Mouse (Mus musculus) adrenal gland, postnatal 14 days (tissue): ENCODE data around the gene Plxna3. TPM values are rescaled to one million over a fixed set of nuclear protein-coding genes. Genes with fewer than 3 reads are reported as not detected.
"Not testable (repeated sequence)": the region's sequence is repeated elsewhere in the genome, so short reads cannot be mapped to it uniquely, and the experiment has no call there.

Experiments used
- DNase-seq: peaks from one replicate; pipeline ENCODE4 v3.0.0; 2021; ENCODE audit warnings: mixed read lengths
- long read RNA-seq, 2 experiments: library from polyadenylated mRNA; stranded (forward); transcript quantifications; one replicate each; pipeline ENCODE4 v2.0.0; 2021
- total RNA-seq: library from RNA; stranded (reverse); gene quantifications from 2 replicates; pipeline ENCODE4 v1.2.3, GENCODE M21; 2021

Plxna3 gene
- total RNA-seq, result 7.7 and 9.0 TPM in 2 replicates
- long read RNA-seq, experiment 1, result 0 reads
- long read RNA-seq, experiment 2, partial matches to known transcripts, result 1 of 1 reads
- long read RNA-seq, experiment 2, other reads (novel, unspliced or antisense), result 0 of 1 reads

DNA sequence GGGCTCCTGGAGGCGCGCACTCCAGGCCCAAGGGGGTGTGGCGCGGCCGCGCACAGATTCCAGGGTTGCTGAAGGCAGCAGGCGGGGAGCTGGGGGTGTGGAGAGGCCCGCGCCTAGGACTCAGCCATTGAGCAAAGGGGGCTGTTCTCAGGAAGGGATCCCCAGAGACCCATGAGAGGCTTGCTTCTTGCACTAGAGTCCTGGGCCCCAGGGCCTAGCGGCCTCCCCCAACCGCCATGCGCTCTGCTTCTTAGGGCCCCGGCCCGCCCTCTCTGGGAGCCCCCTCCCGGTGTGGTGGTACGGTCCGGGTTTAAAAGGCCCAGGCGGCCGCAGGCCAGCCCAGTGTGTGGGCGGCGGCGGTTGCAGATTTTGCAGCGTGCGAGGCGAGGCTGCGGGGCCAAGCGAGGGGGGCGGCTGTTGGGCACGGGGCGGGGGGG lies at the start of gene Plxna3:
TSS of gene Plxna3 (plus strand) at position 342 of the 437 bp plus-strand sequence.
- peak; percentile 83 for DNase-seq

DNA sequence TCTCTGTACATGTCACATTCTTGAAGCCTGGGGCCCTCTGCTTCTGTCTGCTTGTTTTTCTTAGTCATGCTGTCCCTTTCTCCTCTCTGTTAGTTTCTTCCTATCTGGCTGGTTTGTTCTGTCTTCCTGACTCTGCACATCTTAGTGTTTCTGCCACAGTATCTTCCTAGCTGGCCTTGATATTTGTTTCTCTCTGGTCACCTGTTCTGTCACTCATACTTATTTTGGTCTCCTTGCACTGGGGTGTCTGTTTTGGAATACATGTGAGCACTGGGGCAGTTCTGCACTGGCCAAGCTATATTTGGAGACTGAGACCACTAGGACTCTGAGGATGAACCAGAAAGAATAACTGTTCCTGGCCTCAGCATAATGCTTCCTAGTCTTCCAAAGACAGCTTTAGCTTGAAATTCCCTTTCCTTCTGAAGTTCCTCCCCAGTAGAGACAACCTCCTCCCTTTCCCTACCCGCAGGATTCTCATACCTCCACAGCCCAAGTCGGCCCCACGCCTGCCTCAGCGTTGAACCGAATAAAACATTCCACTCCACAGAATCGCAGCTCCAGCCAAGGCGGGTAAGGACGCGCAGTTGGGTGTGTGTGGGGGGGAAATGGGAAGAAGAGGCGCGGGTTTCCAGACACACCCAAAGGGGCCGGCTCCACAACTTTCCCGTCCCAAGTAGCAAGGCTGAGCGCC lies 47.7 kb upstream of the Plxna3 start:
- DNase-seq, result no peak

DNA sequence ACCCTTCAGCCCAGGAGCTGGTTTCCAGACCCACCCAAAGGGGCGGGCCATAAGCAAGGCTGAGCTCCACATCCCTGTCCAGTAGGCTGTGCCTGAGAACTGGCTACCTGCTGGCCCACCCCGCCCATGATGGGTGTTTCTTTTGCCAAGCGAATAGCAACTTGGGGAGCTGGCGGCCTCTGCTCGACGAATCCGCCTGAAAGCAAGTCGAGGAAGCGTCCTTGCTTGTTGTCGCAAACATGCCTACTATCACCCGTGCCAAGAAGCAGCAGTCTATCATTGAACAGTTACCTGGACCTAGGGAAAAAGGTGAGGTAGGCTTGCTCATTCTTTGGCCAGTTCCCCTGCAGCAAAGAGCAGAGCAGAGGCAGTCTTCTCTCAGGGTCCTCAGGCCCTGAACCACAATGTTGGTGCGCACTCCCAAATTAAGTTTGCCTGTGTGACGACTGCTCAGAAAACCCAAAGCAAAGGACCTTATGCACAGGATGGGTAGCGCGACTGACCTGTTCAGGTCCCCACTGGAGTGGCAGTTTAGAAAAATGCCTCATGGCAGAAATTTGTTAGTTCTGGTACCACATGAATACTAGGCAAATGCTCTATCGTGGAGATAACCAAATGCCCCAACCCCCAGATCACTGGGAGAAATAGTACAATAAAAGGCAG lies 47.0 kb upstream of the Plxna3 start, which contains the start of the genes Taz and Dnase1l1:
TSS of gene Taz (plus strand) at position 181 of the 663 bp plus-strand sequence.
TSS of gene Dnase1l1 (minus strand) at position 606 of the 663 bp plus-strand sequence.
- peak; percentile 89 for DNase-seq

DNA sequence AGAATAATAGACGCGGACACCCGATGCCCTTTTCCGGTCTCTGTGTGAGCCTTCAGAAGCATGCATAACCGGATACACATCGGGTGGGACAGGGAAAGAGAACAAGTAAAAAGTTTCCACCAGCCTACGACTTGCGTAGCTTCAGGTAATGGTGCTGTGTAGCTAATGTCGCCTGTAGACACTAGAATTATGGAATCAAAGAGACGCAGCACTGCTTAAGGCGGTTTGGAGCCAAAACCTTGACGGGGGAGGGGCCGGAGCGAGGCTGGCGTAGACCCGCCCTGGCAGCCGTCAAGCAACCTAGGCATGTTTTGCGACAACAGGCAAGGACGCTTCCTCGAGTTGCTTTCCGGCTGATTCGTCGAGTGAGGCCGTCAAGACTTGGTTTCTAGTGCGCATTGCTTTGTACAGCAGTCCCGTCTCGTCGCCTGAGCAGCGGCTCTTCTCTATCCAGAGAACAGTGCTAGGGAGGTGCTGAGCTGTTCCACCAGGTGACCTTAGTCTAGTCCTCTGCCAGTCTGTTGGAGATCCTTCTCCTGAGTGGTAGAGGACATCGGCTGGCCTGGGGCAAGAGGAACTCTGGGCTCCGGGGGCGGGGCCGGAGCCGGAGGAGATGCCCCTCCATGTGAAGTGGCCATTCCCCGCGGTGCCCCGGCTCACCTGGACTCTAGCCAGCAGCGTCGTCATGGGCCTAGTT lies 46.3 kb upstream of the Plxna3 start:
- peak; percentile 91 for DNase-seq

DNA sequence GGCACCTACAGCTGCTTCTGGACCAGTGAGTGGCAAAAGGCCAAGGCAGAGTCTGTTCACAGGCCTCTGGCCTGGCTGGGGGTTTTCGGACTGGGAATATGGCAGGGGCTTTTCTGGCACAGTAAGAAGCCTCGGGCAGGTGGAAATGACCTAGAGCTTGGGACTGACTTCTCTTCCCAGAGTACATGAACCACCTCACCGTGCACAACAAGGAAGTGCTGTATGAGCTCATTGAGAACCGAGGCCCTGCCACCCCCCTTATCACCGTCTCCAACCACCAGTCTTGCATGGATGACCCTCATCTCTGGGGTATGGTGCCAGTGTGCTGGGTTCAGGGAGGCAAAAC lies 45.8 kb upstream of the Plxna3 start:
- no peak for DNase-seq

DNA sequence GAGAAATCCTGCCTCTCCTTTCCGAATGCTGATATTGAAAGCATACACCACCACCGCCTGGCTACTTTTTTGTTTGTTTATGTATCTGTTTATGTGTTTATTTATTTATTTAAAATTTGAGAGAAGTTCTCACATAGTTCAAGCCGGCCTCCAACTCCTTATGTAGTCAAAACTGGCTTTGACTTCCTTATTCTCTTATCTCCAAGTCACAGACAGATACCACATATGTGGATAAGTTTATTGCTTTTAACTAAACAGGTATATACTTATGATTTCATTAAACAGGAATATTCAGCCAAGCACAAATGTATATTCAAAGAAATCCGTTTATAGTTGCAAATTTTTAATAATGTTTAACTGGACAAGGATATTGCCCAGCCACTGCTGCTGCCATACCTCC lies 35.4 kb upstream of the Plxna3 start:
- DNase-seq, result no peak

DNA sequence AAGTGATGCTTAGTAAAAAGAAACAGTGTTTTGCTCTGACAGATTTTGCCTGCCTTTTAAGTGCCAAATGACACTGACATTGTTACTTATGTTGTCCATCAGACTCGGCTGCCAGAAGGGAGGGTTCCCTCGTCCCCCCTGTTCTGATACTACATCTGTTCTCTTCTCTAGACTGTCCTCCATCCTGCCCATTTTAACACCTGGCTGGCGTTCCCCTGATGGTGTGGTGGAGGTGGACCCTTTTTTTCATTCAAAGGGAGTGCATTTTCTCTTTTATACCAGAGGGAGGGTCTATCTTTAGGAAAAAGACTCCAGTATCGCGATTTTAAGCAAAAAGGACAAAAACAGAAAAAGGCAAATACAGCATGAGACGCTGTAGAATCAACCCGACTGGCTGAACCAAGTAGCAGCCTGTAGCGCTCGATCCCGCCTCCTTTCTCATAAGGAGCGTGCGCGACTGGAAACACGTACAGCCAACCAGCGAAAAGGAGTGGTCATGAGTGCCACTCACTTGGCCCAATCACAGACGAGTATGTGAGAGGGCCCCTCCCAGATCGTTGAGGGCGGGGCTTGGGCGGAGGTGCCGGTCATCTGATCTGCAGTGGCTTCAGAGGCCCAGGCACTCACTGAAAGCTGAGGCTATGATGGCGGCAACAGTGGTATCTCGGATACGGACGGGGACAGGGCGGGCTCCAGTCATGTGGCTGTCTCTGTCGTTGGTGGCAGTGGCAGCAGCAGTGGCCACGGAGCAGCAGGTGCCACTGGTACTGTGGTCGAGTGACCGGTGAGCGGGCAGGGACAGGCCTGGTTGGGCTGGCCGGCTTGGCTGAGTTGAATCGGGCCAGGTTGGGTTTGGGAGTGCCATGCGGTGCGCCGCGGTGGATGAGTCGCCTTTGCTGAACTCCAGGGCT lies 32.1 kb upstream of the Plxna3 start, which contains the start of gene Atp6ap1:
TSS of gene Atp6ap1 (plus strand) at position 560 of the 911 bp plus-strand sequence.
- DNase-seq, result peak; percentile 95

DNA sequence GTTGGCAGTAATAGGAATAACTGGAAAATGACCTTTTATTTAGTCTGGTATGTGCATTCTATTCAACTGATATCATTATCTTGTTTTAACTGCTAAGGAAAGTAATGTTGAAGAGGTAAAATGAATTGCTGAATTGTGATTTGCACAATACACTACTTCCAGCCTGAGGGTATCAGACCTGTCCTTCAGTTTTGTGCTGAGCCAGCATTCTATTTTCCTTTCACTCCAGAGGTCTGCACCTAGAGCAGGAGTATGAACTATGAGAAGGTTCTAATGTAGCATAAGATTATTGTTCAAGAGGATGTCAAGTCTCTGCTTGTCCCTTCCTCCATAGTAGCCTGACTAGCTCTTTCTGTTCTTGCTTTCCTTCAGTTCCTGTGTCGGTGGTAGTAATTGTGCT lies 30.5 kb upstream of the Plxna3 start:
- no peak for DNase-seq

DNA sequence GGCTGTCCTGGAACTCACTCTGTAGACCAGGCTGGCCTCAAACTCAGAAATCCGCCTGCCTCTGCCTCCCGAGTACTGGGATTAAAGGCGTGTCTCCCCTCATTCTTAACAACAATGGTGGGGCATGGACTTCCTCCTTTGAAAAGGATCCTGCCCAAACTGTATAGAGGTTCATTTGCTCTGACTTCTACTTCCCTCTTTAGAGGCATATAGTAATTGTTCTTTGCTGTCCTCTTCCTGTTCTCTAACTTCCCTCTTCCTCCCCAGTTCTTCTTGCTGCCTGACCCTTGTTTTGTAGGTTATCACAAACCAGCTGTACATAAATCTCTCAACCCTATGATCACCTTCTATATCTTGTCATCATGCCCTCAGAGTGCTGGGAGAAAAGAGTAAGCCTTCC lies 29.1 kb upstream of the Plxna3 start:
- DNase-seq, result no peak

DNA sequence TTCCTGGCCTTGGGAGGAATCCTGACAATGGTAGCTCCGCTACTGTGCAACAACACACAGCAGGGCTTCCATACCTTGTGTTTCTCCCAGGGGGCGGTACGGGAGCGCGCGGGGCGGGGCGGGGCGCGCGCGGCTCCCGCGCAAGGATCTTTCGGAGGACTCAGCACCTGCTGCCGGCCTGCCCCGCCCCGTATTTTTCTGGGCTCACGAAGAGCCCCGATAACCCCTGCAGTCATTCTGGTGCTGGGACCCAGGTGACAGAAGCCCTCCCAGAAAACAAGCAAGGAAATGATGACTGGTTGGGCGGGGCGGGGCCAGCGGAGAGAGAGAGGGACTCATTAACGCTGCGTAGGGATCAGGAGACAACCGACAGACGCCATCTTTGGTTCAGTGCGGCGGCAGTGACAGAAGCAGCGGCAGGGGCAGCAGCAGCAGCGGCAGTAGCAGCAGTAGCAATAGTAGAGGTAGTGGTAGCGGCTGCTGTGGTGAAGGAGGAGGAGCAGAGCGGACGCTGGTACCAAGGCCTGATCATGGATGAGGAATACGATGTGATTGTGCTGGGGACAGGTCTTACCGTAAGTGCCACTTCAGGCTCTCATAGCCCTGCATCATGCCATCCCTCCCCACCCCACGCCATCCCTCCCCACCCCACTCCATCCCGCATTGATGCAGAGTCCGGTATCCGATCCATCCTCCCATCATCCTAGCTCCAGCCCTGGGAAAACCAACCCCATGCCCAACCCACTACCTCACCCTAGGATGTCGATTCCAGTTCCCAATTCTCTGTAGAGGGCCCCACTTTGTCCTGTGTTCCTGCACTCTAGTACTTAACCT lies 23.8 kb upstream of the Plxna3 start, which contains the start of gene Gdi1:
TSS of gene Gdi1 (plus strand) at position 132 of the 834 bp plus-strand sequence.
- DNase-seq, result peak; percentile 83

DNA sequence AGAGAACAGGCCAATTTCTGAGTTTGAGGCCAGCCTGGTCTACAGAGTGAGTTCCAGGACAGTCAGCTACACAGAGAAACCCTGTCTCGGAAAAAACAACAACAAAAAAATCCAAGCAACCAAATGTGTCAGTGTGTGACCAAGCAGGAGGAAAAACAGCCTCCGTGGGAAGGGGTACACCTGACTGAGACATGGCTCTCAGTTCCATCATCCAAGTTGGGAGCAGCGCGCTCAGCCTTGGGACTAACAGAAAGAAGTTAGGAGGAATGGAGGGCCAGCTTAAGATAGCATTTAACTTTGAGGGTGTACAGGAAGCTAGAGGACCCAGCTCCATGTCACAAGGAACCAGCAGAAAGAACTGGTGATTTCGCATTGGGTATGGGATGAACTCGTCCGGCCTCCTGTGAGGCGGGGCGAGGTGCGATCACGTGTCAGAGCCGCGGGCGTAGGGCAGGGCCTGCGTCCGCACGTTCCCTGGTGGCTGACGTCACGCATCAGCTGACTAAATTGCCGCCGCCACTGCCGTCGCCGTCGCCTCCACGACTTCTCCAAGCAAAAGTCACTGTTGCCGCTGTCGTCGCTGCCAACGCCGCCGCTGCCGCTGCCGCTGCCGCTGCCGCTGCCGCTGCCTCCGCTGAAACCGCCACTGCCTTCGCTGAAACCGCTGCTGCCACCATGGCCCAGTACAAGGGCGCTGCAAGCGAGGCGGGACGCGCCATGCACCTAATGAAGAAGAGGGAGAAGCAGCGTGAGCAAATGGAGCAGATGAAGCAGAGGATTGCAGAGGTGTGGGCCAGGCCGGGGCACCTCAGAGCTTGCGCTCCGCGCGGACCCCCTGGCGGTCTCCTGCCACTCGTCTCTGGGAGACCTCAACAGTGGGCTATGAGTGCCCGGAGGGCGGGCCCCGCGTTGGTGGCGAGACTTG lies 16.1 kb upstream of the Plxna3 start, which contains the start of gene Fam50a:
TSS of gene Fam50a (plus strand) at position 494 of the 925 bp plus-strand sequence.
- peak; percentile 93 for DNase-seq

DNA sequence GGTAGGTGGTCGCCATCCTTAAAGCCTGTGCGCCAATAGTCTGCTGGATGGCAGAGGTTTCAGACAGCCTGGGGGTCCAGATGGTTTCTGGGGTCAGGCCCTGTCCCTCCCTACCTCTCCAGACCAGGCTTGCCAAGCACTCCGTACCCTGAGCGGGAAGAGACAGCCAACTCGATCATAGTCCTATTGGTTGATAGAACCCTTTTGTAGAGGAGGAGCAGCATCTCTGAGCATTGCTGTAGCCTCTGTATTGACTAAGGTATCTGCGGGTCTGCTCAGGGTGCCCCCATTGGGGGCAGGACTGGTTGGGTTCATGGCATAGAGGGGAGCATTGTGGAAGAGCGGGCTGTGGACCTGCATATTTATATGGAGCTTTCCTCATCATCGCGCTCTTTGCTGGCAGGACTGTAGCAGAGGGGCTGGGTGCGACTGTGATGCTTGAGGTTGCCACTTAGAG lies 377 bp downstream of the Plxna3 start:
- no peak for DNase-seq

DNA sequence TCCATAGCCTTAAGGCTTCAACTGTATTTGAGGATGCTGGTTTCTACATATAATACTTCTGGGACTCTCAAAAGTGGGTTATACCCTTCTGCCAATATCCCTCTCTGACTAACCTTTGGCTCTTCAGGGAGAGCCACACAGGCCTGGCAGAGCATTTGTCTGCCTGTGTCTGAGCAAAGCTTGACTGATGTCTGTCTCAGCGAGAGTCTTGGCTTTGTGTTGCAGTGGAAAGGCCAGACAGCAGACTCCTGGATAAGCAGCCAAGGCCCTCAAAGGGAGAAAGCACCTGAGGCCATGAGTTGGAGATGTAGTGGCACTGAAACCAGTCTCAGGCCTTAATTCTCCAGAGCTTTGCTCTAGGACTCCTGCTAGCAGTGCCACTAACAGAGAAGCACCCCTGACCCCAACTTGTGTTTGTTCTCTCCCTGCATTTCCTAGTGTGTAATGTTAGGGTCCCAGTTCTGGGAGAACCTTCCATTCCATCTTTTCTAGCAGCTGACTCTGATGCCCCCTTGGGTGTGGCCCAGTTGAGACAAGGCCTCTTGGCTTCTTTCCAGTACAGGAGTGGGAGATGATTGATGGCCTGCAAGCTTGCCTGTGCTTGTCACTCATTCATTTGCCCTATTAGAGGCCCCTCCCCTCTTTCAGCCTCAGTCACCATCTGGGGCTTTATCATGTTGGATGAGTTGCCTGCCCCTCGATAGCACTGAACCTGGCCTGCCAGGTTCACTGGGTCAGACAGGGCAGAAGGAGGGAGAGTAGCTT lies 1.5 kb downstream of the Plxna3 start:
- no peak for DNase-seq

DNA sequence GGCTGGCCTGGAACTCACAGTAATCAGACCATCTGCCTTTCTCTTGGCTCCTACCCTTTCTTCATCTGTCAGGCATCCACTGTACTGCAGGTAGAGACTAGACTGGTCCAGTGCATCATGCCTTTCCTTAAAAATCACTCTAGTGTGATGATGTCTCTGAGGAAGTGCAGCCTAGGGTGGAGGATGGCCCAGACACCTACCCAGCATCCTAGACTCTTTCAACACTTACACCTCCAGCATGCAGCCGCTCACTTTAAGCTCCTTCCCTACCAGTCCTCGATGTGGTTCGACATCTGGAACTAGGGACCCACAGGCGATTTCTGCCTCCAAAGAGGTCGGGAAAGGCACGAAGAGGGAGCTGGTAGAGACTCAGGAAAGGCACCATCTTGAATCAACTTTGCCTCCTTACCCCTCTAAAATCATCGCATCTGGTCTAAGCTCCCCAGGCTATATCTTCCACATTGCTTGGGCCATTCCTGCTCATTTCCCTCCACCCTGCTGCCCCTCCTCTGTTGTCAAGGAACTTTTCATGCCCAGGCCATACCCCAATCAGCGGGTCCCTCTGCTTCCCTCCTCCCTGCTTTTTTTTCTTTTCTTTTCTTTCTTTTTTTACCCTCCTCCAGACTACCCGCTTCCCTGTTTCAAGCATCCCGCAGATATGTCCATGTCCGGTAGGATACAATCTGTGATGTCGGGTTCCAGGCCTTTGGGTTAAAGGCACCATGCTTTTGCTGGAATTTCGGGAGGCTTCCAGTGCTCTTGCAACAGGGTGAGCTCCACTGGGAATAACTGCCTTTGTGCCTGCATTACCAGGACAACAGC lies 24.0 kb downstream of the Plxna3 start:
- no peak for DNase-seq

DNA sequence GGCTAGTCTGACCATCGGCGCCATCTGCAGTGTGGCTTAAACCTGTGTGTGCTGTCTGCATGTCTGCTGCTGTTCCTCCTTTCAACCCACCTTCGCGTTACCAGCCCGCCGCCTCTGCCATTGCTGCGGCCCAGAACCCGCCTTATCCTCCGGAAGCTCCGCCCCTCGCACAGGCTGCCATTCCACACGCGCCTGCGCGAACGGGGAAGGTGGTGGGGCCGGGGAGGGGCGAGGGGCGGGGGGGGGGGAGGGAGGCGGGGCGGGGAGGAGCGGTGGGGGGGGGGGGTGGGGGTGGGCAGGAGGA lies 24.6 kb downstream of the Plxna3 start, which contains the start of gene Lage3:
TSS of gene Lage3 (minus strand) at position 152 of the 304 bp plus-strand sequence.
- DNase-seq, result peak; percentile 90

DNA sequence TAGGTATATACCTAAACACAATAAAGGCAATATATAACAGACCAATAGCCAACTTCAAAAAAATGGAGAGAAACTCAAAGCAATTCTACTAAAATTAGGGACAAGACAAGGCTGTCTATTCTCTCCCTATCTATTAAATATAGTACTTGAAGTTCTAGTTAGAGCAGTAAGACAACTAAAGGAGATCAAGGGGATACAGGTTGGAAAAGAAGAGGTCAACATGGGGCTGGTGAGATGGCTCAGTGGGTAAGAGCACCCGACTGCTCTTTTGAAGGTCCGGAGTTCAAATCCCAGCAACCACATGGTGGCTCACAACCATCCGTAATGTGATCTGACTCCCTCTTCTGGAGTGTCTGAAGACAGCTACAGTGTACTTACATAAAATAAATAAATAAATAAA lies 28.2 kb downstream of the Plxna3 start:
- DNase-seq, result not testable (repeated sequence)

DNA sequence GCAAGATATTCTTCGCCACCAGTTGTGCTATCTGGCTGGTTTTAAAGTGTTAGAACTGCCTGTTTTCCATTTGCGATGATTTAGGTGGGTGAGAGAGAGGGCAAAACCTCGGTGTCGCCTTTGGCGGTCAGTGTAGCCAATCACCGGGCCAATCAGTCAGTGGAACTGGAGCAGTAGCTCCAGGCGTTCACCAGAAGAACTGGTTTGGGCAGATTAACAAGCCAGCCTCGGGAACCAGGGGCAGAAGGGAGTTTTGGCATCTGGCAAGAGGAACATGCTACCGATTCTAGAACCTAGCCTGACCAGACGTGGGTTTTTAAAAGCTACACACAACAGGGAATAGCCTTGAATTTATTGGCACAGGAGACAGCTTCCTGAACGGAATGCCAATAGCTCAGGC lies 30.3 kb downstream of the Plxna3 start:
- no peak for DNase-seq

DNA sequence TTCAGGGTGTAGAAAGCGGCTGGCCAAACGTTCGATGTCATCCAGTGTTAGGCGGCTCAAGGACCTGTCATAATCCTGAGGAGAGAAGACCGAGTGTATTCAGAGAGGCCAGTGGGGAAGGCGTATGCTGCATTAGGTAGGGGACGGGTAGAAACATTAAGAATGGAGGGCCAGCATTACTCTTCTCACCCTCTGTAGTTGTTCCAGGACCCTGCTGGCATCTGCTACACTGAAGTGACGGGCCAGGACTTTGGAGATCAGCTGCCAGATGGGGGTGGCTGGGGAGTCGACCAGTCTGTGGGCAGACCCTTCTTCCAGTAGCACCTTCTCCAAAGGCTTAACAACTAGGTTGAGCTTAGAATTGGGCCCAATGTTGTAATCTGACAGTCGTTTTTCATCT lies 38.6 kb downstream of the Plxna3 start:
- no peak for DNase-seq
